Mouse (Mus musculus) MEL (cell line): ENCODE measurements around the gene Nsmf. TPM values are rescaled to one million over a fixed set of nuclear protein-coding genes. Genes with fewer than 3 reads are reported as not detected.
A peak's percentile ranks its signal among the peaks of the same experiment; 100 is the strongest.

Source experiments
- DNase-seq: peaks from one replicate; pipeline ENCODE4 v3.0.0; 2011; ENCODE audit warnings: low read depth, low spot score
- H3K27ac ChIP-seq: 2 replicates; pipeline ENCODE4 v1.5.1; 2012; ENCODE audit warnings: low read depth, mild to moderate bottlenecking, control low read depth, low read length, moderate library complexity; ENCODE audit not compliant: control insufficient read depth
- H3K27me3 ChIP-seq, 2 experiments: fragments of 150-350 bp in 1 of 2; sonication (generic) in 1 of 2; 2 replicates each; pipeline ENCODE4 v1.6.1; 2012; ENCODE audit warnings: low read length in 2 of 2, mild to moderate bottlenecking in 2 of 2, improper control_type of control experiment in 1 of 2, moderate library complexity in 1 of 2; ENCODE audit not compliant: insufficient read depth in 2 of 2, control insufficient read depth in 1 of 2
- H3K36me3 ChIP-seq, 2 experiments: 2 replicates each; pipeline ENCODE4 v1.6.1; 2012 to 2014; ENCODE audit warnings: low read length in 2 of 2, improper control_type of control experiment in 1 of 2, inconsistent platforms in 1 of 2, mild to moderate bottlenecking in 1 of 2; ENCODE audit not compliant: insufficient read depth in 2 of 2, control insufficient read depth in 1 of 2
- H3K4me1 ChIP-seq, 2 experiments: fragments of 150-350 bp in 1 of 2; sonication (generic) in 1 of 2; 2 replicates each; pipeline ENCODE4 v1.6.1; 2012; ENCODE audit warnings: low read length in 2 of 2, improper control_type of control experiment in 1 of 2, mild to moderate bottlenecking in 1 of 2; ENCODE audit not compliant: insufficient read depth in 2 of 2, control insufficient read depth in 1 of 2
- H3K4me3 ChIP-seq, 2 experiments: fragments of 150-350 bp in 1 of 2; sonication (generic) in 1 of 2; 2 replicates each; pipeline ENCODE4 v1.5.1; 2012; ENCODE audit warnings: low read depth in 2 of 2, low read length in 2 of 2, mild to moderate bottlenecking in 2 of 2, moderate library complexity in 2 of 2, control low read depth in 1 of 2, improper control_type of control experiment in 1 of 2; ENCODE audit not compliant: control insufficient read depth in 1 of 2, insufficient read depth in 1 of 2
- H3K79me2 ChIP-seq: 2 replicates; pipeline ENCODE4 v1.6.1; 2012; ENCODE audit warnings: mild to moderate bottlenecking, low read length, moderate library complexity; ENCODE audit not compliant: control insufficient read depth, poor library complexity, insufficient read depth
- H3K9ac ChIP-seq: 2 replicates; pipeline ENCODE4 v1.6.1; 2012; ENCODE audit warnings: low read depth, mild to moderate bottlenecking, control low read depth, low read length, moderate library complexity; ENCODE audit not compliant: control insufficient read depth, poor library complexity, severe bottlenecking
- H3K9me3 ChIP-seq: fragments of 150-350 bp; sonication (generic); replicated peaks from 2 replicates; pipeline ENCODE4 v1.6.1; 2012; ENCODE audit warnings: mild to moderate bottlenecking, low read length, improper control_type of control experiment, moderate library complexity; ENCODE audit not compliant: insufficient read depth
- CTCF ChIP-seq, 3 experiments: IDR thresholded peaks in 2 of 3; conservative IDR thresholded peaks in 1 of 3; 2 replicates each; pipeline ENCODE4 v1.5.1; 2011 to 2012; ENCODE audit warnings: low read length in 3 of 3, low read depth in 2 of 3, mild to moderate bottlenecking in 2 of 3, improper control_type of control experiment in 1 of 3, inconsistent platforms in 1 of 3, mixed read lengths in 1 of 3, moderate library complexity in 1 of 3; ENCODE audit not compliant: control insufficient read depth in 1 of 3, insufficient read depth in 1 of 3, poor library complexity in 1 of 3, severe bottlenecking in 1 of 3
- E2F4 ChIP-seq: IDR thresholded peaks from 2 replicates; pipeline ENCODE4 v1.6.1; 2011; ENCODE audit warnings: low read depth, low read length, improper control_type of control experiment, borderline replicate concordance
- EP300 ChIP-seq, 2 experiments: IDR thresholded peaks; 2 replicates each; pipeline ENCODE4 v1.6.1; 2011; ENCODE audit warnings: improper control_type of control experiment in 2 of 2, low read length in 2 of 2, low read depth in 1 of 2, mild to moderate bottlenecking in 1 of 2
- ETS1 ChIP-seq: IDR thresholded peaks from 2 replicates; pipeline ENCODE4 v1.6.1; 2012; ENCODE audit warnings: low read depth, mild to moderate bottlenecking, inconsistent platforms, low read length, improper control_type of control experiment, moderate library complexity
- GATA1 ChIP-seq: IDR thresholded peaks from 2 replicates; pipeline ENCODE4 v1.6.1; 2011; ENCODE audit warnings: low read depth, low read length, improper control_type of control experiment
- HCFC1 ChIP-seq: IDR thresholded peaks from 2 replicates; pipeline ENCODE4 v1.6.1; 2012; ENCODE audit warnings: low read depth, mild to moderate bottlenecking, inconsistent platforms, low read length, improper control_type of control experiment, moderate library complexity
- JUND ChIP-seq: IDR thresholded peaks from 2 replicates; pipeline ENCODE4 v1.6.1; 2011; ENCODE audit warnings: low read depth, mild to moderate bottlenecking, improper control_type of control experiment, low read length
- KAT2A ChIP-seq: conservative IDR thresholded peaks from 2 replicates; pipeline ENCODE4 v1.6.1; 2012; ENCODE audit warnings: low read depth, low read length, improper control_type of control experiment, inconsistent platforms
- MAFK ChIP-seq: IDR thresholded peaks from 2 replicates; pipeline ENCODE4 v1.6.1; 2011; ENCODE audit warnings: low read depth, mild to moderate bottlenecking, low read length, improper control_type of control experiment, borderline replicate concordance
- MAZ ChIP-seq: IDR thresholded peaks from 2 replicates; pipeline ENCODE4 v1.6.1; 2012; ENCODE audit warnings: low read depth, mild to moderate bottlenecking, inconsistent platforms, low read length, improper control_type of control experiment
- MEF2A ChIP-seq: IDR thresholded peaks from 2 replicates; pipeline ENCODE4 v1.6.1; 2014; ENCODE audit warnings: low read depth, mild to moderate bottlenecking, inconsistent platforms, low read length, improper control_type of control experiment; ENCODE audit not compliant: poor library complexity, insufficient replicate concordance, severe bottlenecking; ENCODE audit errors: extremely low read depth
- MYB ChIP-seq: IDR thresholded peaks from 2 replicates; pipeline ENCODE4 v1.6.1; 2011; ENCODE audit warnings: mild to moderate bottlenecking, low read depth, low read length, improper control_type of control experiment
- MYC ChIP-seq: IDR thresholded peaks from 2 replicates; pipeline ENCODE4 v1.6.1; 2011; ENCODE audit warnings: low read depth, mild to moderate bottlenecking, low read length, improper control_type of control experiment, moderate library complexity
- NELFE ChIP-seq: IDR thresholded peaks from 2 replicates; pipeline ENCODE4 v1.6.1; 2011; ENCODE audit warnings: low read depth, low read length, improper control_type of control experiment
- RAD21 ChIP-seq: IDR thresholded peaks from 2 replicates; pipeline ENCODE4 v1.6.1; 2011; ENCODE audit warnings: mild to moderate bottlenecking, low read depth, low read length, improper control_type of control experiment
- RCOR1 ChIP-seq: IDR thresholded peaks from 2 replicates; pipeline ENCODE4 v1.6.1; 2012; ENCODE audit warnings: low read depth, mild to moderate bottlenecking, inconsistent platforms, low read length, improper control_type of control experiment
- SIN3A ChIP-seq: IDR thresholded peaks from 2 replicates; pipeline ENCODE4 v1.6.1; 2012; ENCODE audit warnings: low read length, improper control_type of control experiment, inconsistent platforms
- SMC3 ChIP-seq: IDR thresholded peaks from 2 replicates; pipeline ENCODE4 v1.6.1; 2011; ENCODE audit warnings: low read depth, low read length, improper control_type of control experiment
- TAL1 ChIP-seq: IDR thresholded peaks from 2 replicates; pipeline ENCODE4 v1.6.1; 2012; ENCODE audit warnings: mild to moderate bottlenecking, inconsistent platforms, low read length, moderate library complexity, mixed read lengths
- TBP ChIP-seq: IDR thresholded peaks from 2 replicates; pipeline ENCODE4 v1.8.0; 2011; ENCODE audit warnings: low read depth, low read length, improper control_type of control experiment
- TCF12 ChIP-seq: IDR thresholded peaks from 2 replicates; pipeline ENCODE4 v1.6.1; 2014; ENCODE audit warnings: low read depth, mild to moderate bottlenecking, inconsistent platforms, low read length, improper control_type of control experiment, moderate library complexity
- UBTF ChIP-seq: IDR thresholded peaks from 2 replicates; pipeline ENCODE4 v1.6.1; 2012; ENCODE audit warnings: low read depth, mild to moderate bottlenecking, inconsistent platforms, low read length, improper control_type of control experiment, moderate library complexity, borderline replicate concordance; ENCODE audit not compliant: insufficient read depth
- USF1 ChIP-seq: IDR thresholded peaks from 2 replicates; pipeline ENCODE4 v1.6.1; 2014; ENCODE audit warnings: low read depth, mild to moderate bottlenecking, inconsistent platforms, low read length, improper control_type of control experiment, moderate library complexity
- USF2 ChIP-seq, 2 experiments: IDR thresholded peaks; 2 replicates each; pipeline ENCODE4 v1.6.1; 2011 to 2012; ENCODE audit warnings: improper control_type of control experiment in 2 of 2, low read length in 2 of 2, borderline replicate concordance in 1 of 2, inconsistent platforms in 1 of 2, low read depth in 1 of 2, mild to moderate bottlenecking in 1 of 2; ENCODE audit not compliant: insufficient read depth in 1 of 2
- ZC3H11A ChIP-seq: IDR thresholded peaks from 2 replicates; pipeline ENCODE4 v1.6.1; 2012; ENCODE audit warnings: low read depth, mild to moderate bottlenecking, inconsistent platforms, low read length, improper control_type of control experiment
- ZNF384 ChIP-seq: IDR thresholded peaks from 2 replicates; pipeline ENCODE4 v1.6.1; 2012; ENCODE audit warnings: low read depth, mild to moderate bottlenecking, inconsistent platforms, low read length, improper control_type of control experiment
- polyA plus RNA-seq, 2 experiments: library from polyadenylated mRNA; stranded (reverse) in 1 of 2; unstranded in 1 of 2; fragments of >175 nt in 1 of 2; fragments of >200 nt in 1 of 2; gene quantifications; 2 replicates each; pipeline versions ENCODE4 v1.2.1 to v1.2.4; 2012; ENCODE audit warnings: low replicate concordance in 2 of 2, low read depth in 1 of 2; ENCODE audit not compliant: insufficient read length in 2 of 2, insufficient read depth in 1 of 2, missing spikeins in 1 of 2
- total RNA-seq: library from RNA; depleted of rRNA; stranded (reverse); fragments of 300-350 nt; gene quantifications from 2 replicates; pipeline ENCODE4 v1.2.3, GENCODE M21; 2012

Gene Nsmf
- total and polyA plus RNA-seq, 3 experiments: 13.3 to 25.8 TPM; not detected in 1

DNA sequence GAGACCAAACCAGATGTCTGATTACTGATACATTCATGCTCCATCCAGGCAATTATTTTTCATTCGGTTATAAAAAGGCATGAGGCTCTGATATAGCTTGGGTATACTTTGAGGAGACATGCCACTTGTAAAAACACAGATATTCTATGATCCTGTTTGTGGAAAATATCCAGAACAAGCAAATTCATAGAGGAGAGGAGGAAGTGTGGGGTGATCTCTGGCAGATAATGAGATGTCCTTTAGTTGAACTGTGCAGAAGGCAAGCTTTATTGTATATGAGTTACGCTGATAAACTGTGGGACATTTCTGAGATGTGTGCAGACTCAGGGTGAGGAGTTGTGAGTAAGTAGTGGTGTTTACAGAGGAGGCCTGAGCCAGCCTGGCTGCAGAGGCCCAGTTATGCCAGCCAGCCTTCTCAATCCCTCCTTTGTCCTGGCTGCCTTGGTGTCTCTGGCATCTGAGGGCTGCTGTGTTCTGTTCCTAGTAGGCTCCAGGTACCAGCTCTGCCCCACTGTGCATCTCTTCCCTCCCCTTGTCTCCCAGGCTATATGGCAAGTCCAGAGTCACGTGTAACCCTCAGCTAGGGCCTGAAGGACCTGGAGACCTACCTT lies 44.0 kb downstream of the Nsmf start:
- H3K4me1 ChIP-seq: peaks cover 17 to 25% of the 10 kb centered on the region in 2 experiments; a peak in 3 of 4 replicates
- H3K27me3 ChIP-seq: no peaks in the 10 kb centered on the region
- H3K27ac ChIP-seq: peak overlapping the region; percentile 66
- H3K36me3 ChIP-seq: peaks cover 0 to 25% of the 10 kb centered on the region in 2 experiments; a peak in 2 of 4 replicates
- H3K9me3 ChIP-seq: no peaks in the 10 kb centered on the region
- peak; percentile 75 for DNase-seq
- no peak overlapping the region for H3K4me3 ChIP-seq
- no peaks in the 10 kb centered on the region for H3K79me2 ChIP-seq
- TF ChIP-seq EP300 (IDR thresholded peaks at IDR 0.05; ENCODE audit: low read depth in 1 of 2, low read length in 2 of 2) (peak; percentile 64 to 71; a peak in 3 of 4 replicates), NELFE (no peak), TBP (no peak), USF2 (IDR thresholded peaks at IDR 0.05; ENCODE audit: borderline replicate concordance in 1 of 2, insufficient read depth in 1 of 2, low read depth in 1 of 2, low read length in 2 of 2) (no peak), MAZ (no peak; the same call in 1 of the 2 replicates), HCFC1 (no peak), TAL1 (peak; percentile 65), ZNF384 (no peak), MYB (no peak), JUND (no peak), ZC3H11A (no peak), CTCF (IDR thresholded peaks at IDR 0.05 in 2 of 3, conservative IDR thresholded peaks at IDR 0.05 in 1 of 3; ENCODE audit: control insufficient read depth in 1 of 3, insufficient read depth in 1 of 3, low read depth in 2 of 3, low read length in 3 of 3, poor library complexity in 1 of 3, severe bottlenecking in 1 of 3) (no peak), MEF2A (no peak), GATA1 (peak; percentile 77), MYC (no peak), RCOR1 (no peak), ETS1 (peak; percentile 55; the same call in 1 of the 2 replicates), TCF12 (peak; percentile 53), MAFK (no peak), E2F4 (no peak)
- H3K9ac ChIP-seq: peak overlapping the region; percentile 6

DNA sequence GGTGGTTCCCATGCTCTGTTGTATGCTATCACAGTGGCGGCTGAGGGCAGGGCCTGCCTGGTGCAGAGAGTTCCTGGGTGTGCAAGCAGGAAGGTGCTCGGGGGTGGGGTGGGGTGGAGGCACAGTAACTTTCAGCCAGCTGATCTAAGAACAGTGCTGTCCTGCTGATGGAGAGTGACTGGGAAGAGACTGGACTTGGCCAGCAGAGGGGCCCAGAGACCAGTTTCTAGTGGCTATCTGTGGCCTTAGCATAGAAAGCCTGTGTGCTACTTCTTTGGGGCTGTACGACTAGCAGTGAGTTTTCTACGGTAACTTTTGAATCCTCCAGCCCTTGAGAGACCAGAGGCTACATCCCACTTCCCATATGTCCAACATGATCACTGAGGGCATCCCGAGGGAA lies 44.8 kb downstream of the Nsmf start:
- TF ChIP-seq ZC3H11A: no peak
- TF ChIP-seq KAT2A: no peak
- TF ChIP-seq CTCF (IDR thresholded peaks at IDR 0.05 in 2 of 3, conservative IDR thresholded peaks at IDR 0.05 in 1 of 3; ENCODE audit: control insufficient read depth in 1 of 3, insufficient read depth in 1 of 3, low read depth in 2 of 3, low read length in 3 of 3, poor library complexity in 1 of 3, severe bottlenecking in 1 of 3): 0 out of 6 replicates have a peak, but pooled peaks of 1 of the 3 experiments have one; percentile 19
- TF ChIP-seq SIN3A: no peak
- 0 out of 2 replicates have a peak, but pooled peaks have one; percentile 16 for TF ChIP-seq SMC3
- TF ChIP-seq EP300 (IDR thresholded peaks at IDR 0.05; ENCODE audit: low read depth in 1 of 2, low read length in 2 of 2): no peak
- TF ChIP-seq RAD21: peak; percentile 23
- TF ChIP-seq USF1: no peak
- no peak for TF ChIP-seq TBP
- no peak for TF ChIP-seq UBTF
- TF ChIP-seq, all 39 proteins: peak for 3
- Histone ChIP-seq H3K9ac (peak overlapping the region; percentile 1; the same call in 1 of the 2 replicates), H3K36me3 (peaks cover 0 to 25% of the 10 kb centered on the region in 2 experiments; a peak in 2 of 4 replicates), H3K27me3 (no peaks in the 10 kb centered on the region), H3K9me3 (no peaks in the 10 kb centered on the region), H3K27ac (peak overlapping the region; percentile 66), H3K4me3 (no peak overlapping the region), H3K79me2 (no peaks in the 10 kb centered on the region), H3K4me1 (peaks cover 17 to 25% of the 10 kb centered on the region in 2 experiments; a peak in 3 of 4 replicates)
- DNase-seq: peak; percentile 37
